Mouse (Mus musculus) limb, embryonic 14.5 days (tissue): ENCODE measurements around the gene Hoxb9. TPM values are rescaled to one million over a fixed set of nuclear protein-coding genes. Genes with fewer than 3 reads are reported as not detected.

Experiments
- ATAC-seq: fragments of 200-750 bp; cut with Nextera tagmentation; 2 replicates; pipeline ENCODE4 v1.8.0; 2017; ENCODE audit warnings: low read depth, moderate number of reproducible peaks, moderate TSS enrichment; ENCODE audit not compliant: low FRiP score
- DNase-seq: peaks from one replicate; pipeline ENCODE4 v3.0.0-alpha.2; 2015; ENCODE audit warnings: low spot score
- H3K27ac ChIP-seq: fragments of 300-500 bp; sonication (generic); replicated peaks from 2 replicates; pipeline ENCODE4 v1.5.1; 2014; ENCODE audit warnings: low read depth, mild to moderate bottlenecking, low read length, moderate library complexity, mixed read lengths
- H3K27me3 ChIP-seq: fragments of 300-500 bp; sonication (generic); 2 replicates; pipeline ENCODE4 v1.6.1; 2014; ENCODE audit warnings: low read length, mixed read lengths; ENCODE audit not compliant: control insufficient read depth, insufficient read depth
- H3K36me3 ChIP-seq: fragments of 300-500 bp; sonication (generic); 2 replicates; pipeline ENCODE4 v1.6.1; 2014; ENCODE audit warnings: mild to moderate bottlenecking, low read length, moderate library complexity, mixed read lengths; ENCODE audit not compliant: control insufficient read depth, insufficient read depth
- H3K4me1 ChIP-seq: fragments of 300-500 bp; sonication (generic); 2 replicates; pipeline ENCODE4 v1.6.1; 2014; ENCODE audit warnings: antibody characterized with exemption, low read length, mixed read lengths; ENCODE audit not compliant: control insufficient read depth, insufficient read depth
- H3K4me2 ChIP-seq: fragments of 300-500 bp; sonication (generic); replicated peaks from 2 replicates; pipeline ENCODE4 v1.6.1; 2014; ENCODE audit warnings: low read depth, mild to moderate bottlenecking, low read length, moderate library complexity; ENCODE audit not compliant: severe bottlenecking
- H3K4me3 ChIP-seq: fragments of 300-500 bp; sonication (generic); replicated peaks from 2 replicates; pipeline ENCODE4 v1.5.1; 2014; ENCODE audit warnings: low read length
- H3K9ac ChIP-seq: fragments of 300-500 bp; sonication (generic); 2 replicates; pipeline ENCODE4 v1.6.1; 2014; ENCODE audit warnings: mild to moderate bottlenecking, low read depth, low read length, moderate library complexity; ENCODE audit not compliant: severe bottlenecking
- H3K9me3 ChIP-seq: fragments of 300-500 bp; sonication (generic); 2 replicates; pipeline ENCODE4 v1.6.1; 2016; ENCODE audit warnings: low read length; ENCODE audit not compliant: control insufficient read depth
- POLR2A ChIP-seq: fragments of 200-500 bp; IDR thresholded peaks from 2 replicates; pipeline ENCODE4 v1.8.0; 2012; ENCODE audit warnings: inconsistent platforms, mild to moderate bottlenecking, moderate library complexity, borderline replicate concordance; ENCODE audit not compliant: insufficient read depth, insufficient read length; ENCODE audit errors: extremely low read depth
- WGBS: fragments of 180-500 bp; shearing (Covaris S2); extraction: QIAGEN DNeasy Blood & Tissue Kit; methylation state at CpG from one replicate; pipeline ENCODE4 v1.1.7; 2014; 5-methylcytosine and 5-hydroxymethylcytosine counted together
- polyA plus RNA-seq, 2 experiments: library from polyadenylated mRNA; depleted of rRNA in 1 of 2; stranded (reverse) in 1 of 2; unstranded in 1 of 2; fragments of >200 nt; fragmentation: Nextera tagmentation in 1 of 2; extraction: Ambion mirVana in 1 of 2; gene quantifications; 2 replicates each; pipeline versions ENCODE4 v1.2.1 to v1.2.3; 2012 to 2014

Gene Hoxb9
- polyA plus RNA-seq, 2 experiments, result 1.2 to 4.4 TPM

GRCm38 (mm10) chr11:96278773-96279172 lies 7.5 kb downstream of the Hoxb9 start:
- under 1% methylated on average over 9 of the region's 9 CpGs for WGBS

GRCm38 (mm10) chr11:96279421-96280233 lies 8.4 kb downstream of the Hoxb9 start:
- TF ChIP-seq POLR2A, result no peak
- H3K27me3 ChIP-seq, result peaks cover 98% of the 10 kb centered on the region
- H3K4me2 ChIP-seq, result no peak overlapping the region
- H3K4me3 ChIP-seq, result no peak overlapping the region
- ATAC-seq (no peak), DNase-seq (no peak)
- peaks cover 4% of the 10 kb centered on the region; the same call in 1 of the 2 replicates for H3K4me1 ChIP-seq
- H3K27ac ChIP-seq, result no peak overlapping the region
- H3K9me3 ChIP-seq, result no peaks in the 10 kb centered on the region
- no peak overlapping the region for H3K9ac ChIP-seq
- no peaks in the 10 kb centered on the region for H3K36me3 ChIP-seq
- 1% methylated on average over 31 of the region's 31 CpGs for WGBS

More at GRCm38 (mm10) chr11:96278773-96279172, 7.5 kb downstream of the Hoxb9 start:
- Histone ChIP-seq H3K4me2 (no peak overlapping the region), H3K9ac (no peak overlapping the region), H3K4me3 (no peak overlapping the region), H3K9me3 (no peaks in the 10 kb centered on the region), H3K36me3 (no peaks in the 10 kb centered on the region), H3K27ac (no peak overlapping the region), H3K4me1 (no peaks in the 10 kb centered on the region), H3K27me3 (peaks cover 98% of the 10 kb centered on the region)
- TF ChIP-seq POLR2A, result no peak
- DNase-seq (peak; percentile 91), ATAC-seq (peak; percentile 86)

GRCm38 (mm10) chr11:96280399-96281378 lies 9.4 kb downstream of the Hoxb9 start:
- H3K36me3 ChIP-seq, result no peaks in the 10 kb centered on the region
- H3K9me3 ChIP-seq, result no peaks in the 10 kb centered on the region
- H3K4me1 ChIP-seq, result peaks cover 4% of the 10 kb centered on the region; the same call in 1 of the 2 replicates
- 14% methylated on average over 8 of the region's 8 CpGs for WGBS
- H3K27me3 ChIP-seq, result peaks cover 98% of the 10 kb centered on the region
- H3K4me2 ChIP-seq, result no peak overlapping the region
- H3K9ac ChIP-seq, result no peak overlapping the region
- no peak for ATAC-seq
- no peak overlapping the region for H3K4me3 ChIP-seq
- TF ChIP-seq POLR2A, result no peak
- H3K27ac ChIP-seq, result no peak overlapping the region
- no peak for DNase-seq

- Histone ChIP-seq H3K4me1 (peaks cover 4% of the 10 kb centered on the region; the same call in 1 of the 2 replicates), H3K4me3 (no peak overlapping the region), H3K27ac (no peak overlapping the region), H3K27me3 (peaks cover 98% of the 10 kb centered on the region), H3K9ac (no peak overlapping the region), H3K9me3 (no peaks in the 10 kb centered on the region), H3K4me2 (no peak overlapping the region), H3K36me3 (no peaks in the 10 kb centered on the region)
- no peak for ATAC-seq
- 2% methylated on average over 18 of the region's 18 CpGs for WGBS
- DNase-seq, result no peak
- no peak for TF ChIP-seq POLR2A
Measured at GRCm38 (mm10) chr11:96281396-96281795, 10.1 kb downstream of the Hoxb9 start.
